Mouse (Mus musculus) neural tube, embryonic 14.5 days (tissue): Measurements from ENCODE around the gene Cx3cr1. TPM values are rescaled to one million over a fixed set of nuclear protein-coding genes. Genes with fewer than 3 reads are reported as not detected.

Source experiments
- ATAC-seq: fragments of 200-750 bp; cut with Nextera tagmentation; 2 replicates; pipeline ENCODE4 v1.8.0; 2017; ENCODE audit warnings: low read depth, mild to moderate bottlenecking, moderate TSS enrichment, moderate library complexity
- H3K27ac ChIP-seq: fragments of 300-500 bp; sonication (generic); 2 replicates; pipeline ENCODE4 v1.5.1; 2014; ENCODE audit warnings: low read depth, mild to moderate bottlenecking, control low read depth, low read length, moderate library complexity, mixed read lengths
- H3K27me3 ChIP-seq: fragments of 300-500 bp; sonication (generic); 2 replicates; pipeline ENCODE4 v1.6.1; 2014; ENCODE audit warnings: low read length; ENCODE audit not compliant: control insufficient read depth, insufficient read depth
- H3K36me3 ChIP-seq: fragments of 300-500 bp; sonication (generic); 2 replicates; pipeline ENCODE4 v1.6.1; 2014; ENCODE audit warnings: low read length, mixed read lengths; ENCODE audit not compliant: control insufficient read depth, insufficient read depth
- H3K4me1 ChIP-seq: fragments of 300-500 bp; sonication (generic); 2 replicates; pipeline ENCODE4 v1.6.1; 2014; ENCODE audit warnings: low read length; ENCODE audit not compliant: control insufficient read depth, insufficient read depth
- H3K4me2 ChIP-seq: fragments of 300-500 bp; sonication (generic); 2 replicates; pipeline ENCODE4 v1.6.1; 2014; ENCODE audit warnings: mild to moderate bottlenecking, low read depth, low read length, control low read depth
- H3K4me3 ChIP-seq: fragments of 300-500 bp; sonication (generic); 2 replicates; pipeline ENCODE4 v1.5.1; 2014; ENCODE audit warnings: low read depth, low read length, control low read depth, mixed read lengths
- H3K9ac ChIP-seq: fragments of 300-500 bp; sonication (generic); replicated peaks from 2 replicates; pipeline ENCODE4 v1.6.1; 2014; ENCODE audit warnings: low read depth, mild to moderate bottlenecking, control low read depth, low read length, mixed read lengths
- H3K9me3 ChIP-seq: fragments of 300-500 bp; sonication (generic); 2 replicates; pipeline ENCODE4 v1.6.1; 2016; ENCODE audit warnings: low read length; ENCODE audit not compliant: control insufficient read depth
- WGBS: fragments of 180-500 bp; shearing (Covaris S2); extraction: QIAGEN DNeasy Blood & Tissue Kit; methylation state at CpG from one replicate; pipeline ENCODE4 v1.1.7; 2014; 5-methylcytosine and 5-hydroxymethylcytosine counted together
- polyA plus RNA-seq: library from polyadenylated mRNA; unstranded; fragments of >200 nt; fragmentation: Nextera tagmentation; extraction: Ambion mirVana; gene quantifications from 2 replicates; pipeline ENCODE4 v1.2.1, GENCODE M21; 2014

Gene Cx3cr1
- polyA plus RNA-seq, 1 experiment from 2014 or later, result 7.1 TPM

- peak; percentile 44; the same call in 1 of the 2 replicates for ATAC-seq
- peak overlapping the region; percentile 46 for H3K4me2 ChIP-seq
- H3K4me3 ChIP-seq, result peak overlapping the region; percentile 5; the same call in 1 of the 2 replicates
- no peaks in the 10 kb centered on the region for H3K9me3 ChIP-seq
- 10% methylated on average over 31 of the region's 31 CpGs for WGBS
- H3K27ac ChIP-seq, result no peak overlapping the region
- no peaks in the 10 kb centered on the region for H3K36me3 ChIP-seq
- no peaks in the 10 kb centered on the region for H3K27me3 ChIP-seq
- no peak overlapping the region; the same call in 1 of the 2 replicates for H3K9ac ChIP-seq
- no peaks in the 10 kb centered on the region for H3K4me1 ChIP-seq
These were observed 67.5 kb downstream of the Cx3cr1 start for GRCm38 (mm10) chr9:120001945-120002725.

- Histone ChIP-seq H3K9ac (no peak overlapping the region), H3K27ac (no peak overlapping the region), H3K4me1 (no peaks in the 10 kb centered on the region), H3K27me3 (no peaks in the 10 kb centered on the region), H3K9me3 (no peaks in the 10 kb centered on the region), H3K36me3 (no peaks in the 10 kb centered on the region), H3K4me3 (no peak overlapping the region), H3K4me2 (no peak overlapping the region)
- WGBS, result 86% methylated on average over 5 of the region's 5 CpGs
- ATAC-seq, result no peak
These were observed 68.9 kb downstream of the Cx3cr1 start for GRCm38 (mm10) chr9:120000761-120001160.

- H3K27ac ChIP-seq, result no peak overlapping the region
- 80% methylated on average over 6 of the region's 6 CpGs for WGBS
- no peaks in the 10 kb centered on the region for H3K4me1 ChIP-seq
- H3K36me3 ChIP-seq, result no peaks in the 10 kb centered on the region
- no peaks in the 10 kb centered on the region for H3K9me3 ChIP-seq
- no peak overlapping the region for H3K4me3 ChIP-seq
- H3K4me2 ChIP-seq, result no peak overlapping the region
- H3K9ac ChIP-seq, result no peak overlapping the region
- H3K27me3 ChIP-seq, result no peaks in the 10 kb centered on the region
- ATAC-seq, result no peak
These were observed 70.0 kb downstream of the Cx3cr1 start for GRCm38 (mm10) chr9:119999636-120000035.

- Histone ChIP-seq H3K36me3 (no peaks in the 10 kb centered on the region), H3K27me3 (no peaks in the 10 kb centered on the region), H3K4me3 (no peak overlapping the region), H3K9ac (no peak overlapping the region), H3K9me3 (no peaks in the 10 kb centered on the region), H3K4me1 (no peaks in the 10 kb centered on the region), H3K27ac (no peak overlapping the region), H3K4me2 (no peak overlapping the region)
- WGBS, result 94% methylated on average over 1 of the region's 1 CpGs
- ATAC-seq, result no peak
These were observed 70.9 kb downstream of the Cx3cr1 start for GRCm38 (mm10) chr9:119998776-119999175.

- Histone ChIP-seq H3K4me3 (no peak overlapping the region), H3K27me3 (no peaks in the 10 kb centered on the region), H3K4me1 (no peaks in the 10 kb centered on the region), H3K9ac (no peak overlapping the region), H3K9me3 (no peaks in the 10 kb centered on the region), H3K4me2 (no peak overlapping the region), H3K27ac (no peak overlapping the region), H3K36me3 (no peaks in the 10 kb centered on the region)
- WGBS, result 81% methylated on average over 4 of the region's 4 CpGs
- no peak for ATAC-seq
These were observed 73.6 kb downstream of the Cx3cr1 start for GRCm38 (mm10) chr9:119996080-119996479.

- 79% methylated on average over 7 of the region's 7 CpGs for WGBS
- Histone ChIP-seq H3K4me2 (no peak overlapping the region), H3K9ac (no peak overlapping the region), H3K4me3 (no peak overlapping the region), H3K27ac (no peak overlapping the region), H3K9me3 (no peaks in the 10 kb centered on the region), H3K4me1 (no peaks in the 10 kb centered on the region), H3K27me3 (no peaks in the 10 kb centered on the region), H3K36me3 (no peaks in the 10 kb centered on the region)
- no peak for ATAC-seq
These were observed 75.5 kb downstream of the Cx3cr1 start for GRCm38 (mm10) chr9:119994207-119994606.

- Histone ChIP-seq H3K4me1 (no peaks in the 10 kb centered on the region), H3K36me3 (no peaks in the 10 kb centered on the region), H3K9me3 (no peaks in the 10 kb centered on the region), H3K27ac (no peak overlapping the region), H3K9ac (no peak overlapping the region), H3K27me3 (no peaks in the 10 kb centered on the region), H3K4me3 (no peak overlapping the region), H3K4me2 (no peak overlapping the region)
- WGBS, result 85% methylated on average over 10 of the region's 10 CpGs
- no peak for ATAC-seq
These were observed 76.4 kb downstream of the Cx3cr1 start for GRCm38 (mm10) chr9:119993092-119993844.

- no peak overlapping the region for H3K4me3 ChIP-seq
- H3K36me3 ChIP-seq, result no peaks in the 10 kb centered on the region
- no peaks in the 10 kb centered on the region for H3K27me3 ChIP-seq
- no peaks in the 10 kb centered on the region for H3K4me1 ChIP-seq
- H3K9me3 ChIP-seq, result no peaks in the 10 kb centered on the region
- H3K27ac ChIP-seq, result no peak overlapping the region
- WGBS, result 28% methylated on average over 5 of the region's 5 CpGs
- H3K9ac ChIP-seq, result no peak overlapping the region
- ATAC-seq, result no peak
- H3K4me2 ChIP-seq, result no peak overlapping the region
These were observed 78.4 kb downstream of the Cx3cr1 start for GRCm38 (mm10) chr9:119991310-119991709.

GRCm38 (mm10) chr9:119988304-119988703, 81.4 kb downstream of the Cx3cr1 start:
- no peak overlapping the region for H3K27ac ChIP-seq
- no peak overlapping the region for H3K4me3 ChIP-seq
- no peak overlapping the region for H3K9ac ChIP-seq
- H3K9me3 ChIP-seq, result no peaks in the 10 kb centered on the region
- WGBS, result 46% methylated on average over 7 of the region's 7 CpGs
- 0 out of 2 replicates have a peak, but pooled peaks cover under 1% of the 10 kb centered on the region for H3K4me1 ChIP-seq
- peaks cover 3% of the 10 kb centered on the region for H3K27me3 ChIP-seq
- no peak for ATAC-seq
- H3K36me3 ChIP-seq, result no peaks in the 10 kb centered on the region
- no peak overlapping the region for H3K4me2 ChIP-seq
